Mouse (Mus musculus): ENCODE results near the gene Pip5kl1. TPM values are rescaled to one million over a fixed set of nuclear protein-coding genes. Genes with fewer than 3 reads are reported as not detected.
A peak's percentile ranks its signal among the peaks of the same experiment; 100 is the strongest.

Pip5kl1 gene
- total RNA-seq, 2 experiments from 2014 or later = 7.5 to 8.3 TPM

DNA sequence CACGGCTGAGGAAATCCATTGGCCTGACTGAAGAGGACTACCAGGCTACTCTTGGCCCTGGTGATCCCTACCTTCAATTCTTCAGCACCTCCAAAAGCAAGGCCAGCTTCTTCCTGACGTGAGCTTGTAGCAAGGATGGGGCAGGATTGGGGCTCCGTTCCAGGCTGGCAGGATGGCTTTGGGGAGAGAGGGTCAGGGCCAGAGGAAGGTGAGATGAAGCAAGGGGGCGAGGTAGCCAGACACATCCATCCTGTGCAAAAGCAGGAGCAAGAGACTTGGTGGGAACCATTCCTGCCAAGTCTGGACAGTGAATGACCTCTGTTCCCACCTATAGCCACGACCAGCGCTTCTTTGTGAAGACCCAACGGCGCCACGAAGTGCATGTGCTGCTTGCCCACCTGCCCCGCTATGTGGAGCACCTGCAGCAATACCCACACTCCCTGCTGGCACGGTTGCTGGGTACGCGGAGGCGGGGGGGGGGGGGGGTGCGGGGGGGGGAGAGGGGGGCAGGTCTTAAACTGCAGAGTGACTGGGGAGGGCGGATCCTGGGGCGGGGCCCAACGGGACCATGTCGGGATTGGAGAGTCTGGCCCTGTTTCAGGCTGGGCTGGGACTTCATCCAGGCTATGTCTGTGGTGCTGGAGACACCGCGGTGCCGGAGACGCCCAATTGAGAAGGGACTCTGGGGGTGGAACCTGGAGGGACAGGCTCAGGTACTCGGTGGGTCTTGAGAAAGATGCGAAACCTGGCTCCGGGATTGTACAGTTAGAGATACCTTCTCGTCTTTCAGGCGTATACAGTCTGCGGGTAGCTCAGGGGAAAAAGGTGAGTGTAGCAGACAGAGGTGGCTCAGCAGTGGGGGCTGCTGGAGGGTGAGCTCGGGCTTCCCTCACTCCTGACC lies 3.8 kb downstream of the Pip5kl1 start:
- DNase-seq (ENCODE audit: low spot score in 2 of 2) = peak in 1 of 2 experiments; percentile 58
- intact Hi-C loops (cut with DNase I) = no loop called here

DNA sequence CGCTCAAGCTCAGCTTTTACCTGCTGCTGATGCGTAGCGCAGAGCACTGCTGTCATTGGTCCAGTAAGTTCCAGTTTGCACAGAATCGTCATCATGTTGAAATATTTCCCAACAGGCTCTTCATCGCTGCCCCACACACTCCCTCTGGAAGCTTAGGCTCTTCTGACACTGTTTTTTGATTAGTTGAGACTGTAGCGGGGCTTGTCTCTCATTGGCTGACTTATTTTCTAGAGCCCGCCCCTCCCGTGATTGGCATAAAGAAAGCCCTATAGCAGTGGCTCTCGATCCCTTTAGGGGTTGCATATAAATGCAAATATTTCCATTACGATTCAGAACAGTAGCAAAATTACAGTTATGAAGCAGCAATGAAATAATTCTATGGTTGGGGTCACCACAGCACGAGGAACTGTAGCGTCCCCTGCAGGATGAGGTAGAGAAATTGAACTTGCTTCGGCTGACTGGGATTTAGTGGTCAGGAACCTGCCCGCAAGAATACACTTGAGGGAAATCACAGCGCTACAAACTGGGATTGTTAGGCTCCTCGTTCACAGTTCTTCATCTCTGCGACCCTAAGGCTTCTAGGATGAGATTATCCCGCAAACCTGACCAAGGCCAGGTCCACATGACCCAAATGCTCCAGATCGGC lies 7.0 kb downstream of the Pip5kl1 start:
- intact Hi-C loops (cut with DNase I) = loop anchor here (5.0 kb wide), 1 partner anchor 36 kb away; no protein-coding TSS in a partner anchor
- peak; percentile 79 to 91 for DNase-seq (ENCODE audit: low spot score in 2 of 2)

DNA sequence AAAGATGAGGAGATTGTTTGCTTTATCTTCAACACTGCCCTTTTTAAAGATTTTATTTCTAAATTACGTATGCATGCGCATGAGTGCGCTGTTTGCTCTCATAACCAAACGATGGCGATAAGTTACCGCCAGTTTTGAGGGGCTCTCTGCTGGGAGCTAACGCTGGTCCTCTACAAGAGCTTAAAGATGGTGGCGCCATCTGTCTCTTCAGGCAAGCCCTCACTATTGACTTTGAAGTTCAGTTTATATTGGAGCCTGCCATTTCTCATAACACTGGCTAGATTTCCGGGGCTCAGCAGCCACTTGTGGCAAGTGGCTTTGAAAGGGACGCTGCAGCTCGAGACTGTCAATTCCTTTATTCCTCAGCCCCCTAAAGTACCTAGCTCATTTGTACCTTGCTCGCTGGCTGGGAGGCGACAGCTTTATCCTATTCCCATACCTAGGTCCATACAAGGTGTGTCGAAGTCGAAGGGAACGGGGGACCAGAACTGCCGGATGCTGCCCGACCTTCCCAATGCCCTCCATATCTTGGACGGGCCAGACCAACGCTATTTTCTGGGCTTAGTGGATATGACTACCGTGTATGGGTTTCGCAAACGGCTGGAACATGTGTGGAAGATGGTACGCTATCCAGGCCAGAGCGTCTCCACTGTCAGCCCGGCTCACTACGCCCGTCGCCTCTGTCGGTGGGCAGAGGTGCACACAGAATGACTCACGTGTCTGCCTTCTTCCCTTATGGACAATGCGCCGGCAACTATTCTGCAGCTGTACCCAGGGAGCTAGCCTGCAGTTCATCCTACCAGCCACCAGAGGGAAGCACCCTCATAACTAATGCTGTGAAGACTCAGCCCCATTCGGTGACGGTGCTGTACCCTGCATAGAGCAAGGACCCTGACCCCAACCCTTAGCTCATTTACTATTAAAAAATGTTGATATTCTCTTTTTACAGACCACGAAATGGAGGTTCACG lies 8.5 kb downstream of the Pip5kl1 start:
- intact Hi-C loops (cut with DNase I) = loop anchor here (5.0 kb wide), 1 partner anchor 34 kb away; no protein-coding TSS in a partner anchor
- DNase-seq (ENCODE audit: low spot score in 2 of 2) = peak; percentile 89 to 96

DNA sequence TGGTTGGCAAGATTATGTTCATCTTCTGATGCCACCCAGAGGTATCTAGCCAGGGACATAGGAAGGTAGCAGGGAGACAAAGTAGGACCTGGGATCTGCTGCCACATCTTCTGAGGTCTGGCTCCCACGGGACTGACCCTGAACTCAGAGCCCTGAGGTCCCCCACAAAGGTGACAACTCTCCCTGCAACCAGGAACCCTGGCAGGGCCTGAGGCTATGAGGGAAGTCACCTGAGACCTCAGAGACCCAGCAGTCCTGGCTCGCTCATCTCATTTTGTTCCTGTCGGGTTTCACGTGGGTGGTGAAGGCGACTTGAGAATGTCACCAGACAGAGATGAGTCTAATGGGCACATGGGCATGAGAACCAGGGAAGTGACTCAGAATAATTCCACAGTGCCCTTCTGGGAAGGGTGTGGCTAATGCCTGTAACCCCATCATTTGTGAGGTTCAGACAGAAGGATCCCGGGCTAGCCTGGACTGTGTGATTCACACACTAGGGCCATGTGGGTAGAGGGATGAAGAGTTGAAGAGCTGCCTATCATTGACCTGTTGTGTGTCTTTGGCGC lies 10.6 kb downstream of the Pip5kl1 start:
- DNase-seq (ENCODE audit: low spot score in 2 of 2) = no peak
- intact Hi-C loops (cut with DNase I) = no loop called here

DNA sequence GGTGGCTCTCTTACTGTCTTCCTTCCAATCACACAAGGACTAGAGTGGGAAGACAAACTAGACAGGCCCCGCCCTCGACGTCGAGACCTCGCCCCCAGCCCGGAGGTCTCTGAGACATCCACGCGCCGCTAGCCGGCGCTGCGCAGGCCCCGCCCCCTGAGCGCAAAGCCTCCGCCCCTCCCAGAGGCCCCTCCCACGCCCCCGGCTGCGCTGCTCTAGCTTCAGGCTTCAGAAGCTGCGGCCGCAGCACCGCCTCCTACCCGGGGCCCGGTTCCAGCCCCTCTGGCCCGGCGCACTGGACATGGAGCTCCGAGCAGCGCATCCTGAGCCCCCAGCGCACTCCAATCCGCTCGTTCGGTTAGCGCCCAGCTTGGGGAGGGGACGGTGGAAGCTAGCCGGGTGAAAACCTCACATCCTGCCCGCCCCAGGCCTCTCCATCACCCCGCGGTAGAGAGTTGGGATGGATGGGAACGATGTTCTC lies 12.3 kb downstream of the Pip5kl1 start, which contains the start of gene St6galnac4:
TSS of gene St6galnac4 (plus strand) at position 225 of the 481 bp plus-strand sequence.
- intact Hi-C loops (cut with DNase I) = loop anchor here (2.0 kb wide), 1 partner anchor 20 kb away; no protein-coding TSS in a partner anchor
- DNase-seq (ENCODE audit: low spot score in 2 of 2) = peak; percentile 87 to 94

DNA sequence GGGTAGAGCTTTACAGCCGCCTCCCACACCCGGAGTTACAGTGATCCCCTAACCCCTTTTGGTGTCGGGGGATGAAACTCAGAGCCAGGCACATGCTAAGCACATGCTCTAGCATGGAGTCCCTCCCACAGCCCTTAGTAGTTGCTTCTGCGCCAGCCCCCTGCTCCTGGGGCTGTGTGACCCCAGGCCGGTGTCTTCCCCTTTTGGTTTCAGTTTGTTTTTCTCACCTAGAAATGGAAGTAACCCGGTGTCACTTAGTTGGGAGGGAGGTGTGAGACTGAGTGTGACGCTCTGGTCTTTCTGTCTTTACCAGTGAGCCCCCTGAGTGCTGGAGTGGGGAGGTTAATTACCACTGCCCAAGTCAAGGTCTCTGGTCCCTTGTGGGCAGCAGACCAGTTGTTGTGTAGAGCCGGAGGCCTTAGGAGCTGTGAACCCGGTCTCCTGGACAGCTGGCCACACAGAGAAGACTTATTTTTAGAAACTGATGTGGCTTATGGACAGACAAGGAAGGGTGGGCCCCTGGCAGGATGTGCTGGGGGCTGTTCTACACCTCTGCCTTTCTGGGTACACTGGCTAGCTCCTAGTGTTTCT lies 13.2 kb downstream of the Pip5kl1 start:
- no peak for DNase-seq (ENCODE audit: low spot score in 2 of 2)
- intact Hi-C loops (cut with DNase I) = loop anchor here (2.0 kb wide), 1 partner anchor 19 kb away; no protein-coding TSS in a partner anchor

DNA sequence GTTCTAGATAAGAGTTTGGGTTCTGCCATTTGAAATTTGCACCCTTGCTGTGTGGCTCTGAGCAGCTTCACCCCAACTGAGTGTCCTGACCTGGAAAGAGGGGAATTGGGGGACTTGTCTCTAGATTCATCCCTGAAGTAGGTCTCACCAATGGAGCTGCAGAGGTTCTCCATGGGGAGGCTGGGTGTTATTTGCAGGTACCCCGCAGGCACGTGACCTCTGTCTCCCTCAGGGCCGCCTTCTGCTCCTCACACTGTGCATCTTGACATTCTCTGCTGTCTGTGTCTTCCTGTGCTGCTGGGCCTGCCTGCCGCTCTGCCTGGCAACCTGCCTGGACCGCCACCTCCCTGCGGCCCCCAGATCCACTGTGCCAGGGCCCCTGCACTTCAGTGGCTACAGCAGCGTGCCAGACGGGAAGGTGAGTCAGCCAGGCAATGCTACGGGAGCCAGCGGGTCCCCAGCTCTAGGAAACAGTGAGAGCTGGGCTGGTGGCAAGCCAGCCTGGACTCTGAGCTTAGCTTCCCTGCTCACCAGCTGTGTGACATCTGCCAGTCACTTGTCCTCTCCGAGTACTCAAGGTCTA lies 14.7 kb downstream of the Pip5kl1 start:
- DNase-seq (ENCODE audit: low spot score in 2 of 2) = peak in 1 of 2 experiments; percentile 75
- intact Hi-C loops (cut with DNase I) = no loop called here

DNA sequence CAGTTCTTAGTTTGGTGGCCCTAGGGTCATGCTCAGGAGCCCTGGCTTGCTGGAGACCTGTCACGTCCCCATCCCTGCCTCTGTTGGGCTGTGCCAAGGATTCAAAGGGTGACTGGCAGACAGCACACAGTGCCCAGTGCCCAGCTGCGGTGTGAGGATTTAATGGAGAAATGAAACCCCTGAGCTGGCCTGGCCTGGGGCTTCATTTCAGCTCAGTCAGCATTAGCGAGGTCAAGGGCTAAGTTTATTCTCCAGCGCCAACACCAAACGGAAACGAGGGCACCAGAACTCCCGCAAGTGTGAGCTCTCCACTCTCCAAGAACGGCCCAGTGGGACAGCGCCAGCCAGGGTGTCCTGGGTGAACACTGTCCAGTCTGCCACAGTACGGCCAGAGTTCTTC lies 15.6 kb downstream of the Pip5kl1 start:
- no peak for DNase-seq (ENCODE audit: low spot score in 2 of 2)
- intact Hi-C loops (cut with DNase I) = no loop called here

DNA sequence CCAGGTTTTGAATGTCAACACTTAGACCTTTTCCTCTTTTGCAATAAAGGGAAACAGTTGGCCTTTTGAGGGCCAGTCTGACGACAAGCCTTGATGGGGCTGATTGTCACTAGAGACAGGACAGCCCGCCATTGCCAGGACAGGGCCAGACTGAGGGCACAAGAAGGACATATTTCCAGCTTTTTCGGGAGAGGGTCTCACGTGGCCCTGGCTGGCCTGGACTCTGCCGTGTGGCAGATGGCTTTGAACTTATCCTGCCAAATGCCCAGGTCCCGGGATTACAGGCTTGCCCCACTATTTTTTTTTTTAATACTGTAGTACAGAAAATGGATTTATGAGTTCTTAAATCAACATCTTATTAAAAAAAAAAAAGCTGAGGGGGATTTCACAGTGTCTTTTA lies 16.7 kb downstream of the Pip5kl1 start:
- no peak for DNase-seq (ENCODE audit: low spot score in 2 of 2)
- intact Hi-C loops (cut with DNase I) = no loop called here

DNA sequence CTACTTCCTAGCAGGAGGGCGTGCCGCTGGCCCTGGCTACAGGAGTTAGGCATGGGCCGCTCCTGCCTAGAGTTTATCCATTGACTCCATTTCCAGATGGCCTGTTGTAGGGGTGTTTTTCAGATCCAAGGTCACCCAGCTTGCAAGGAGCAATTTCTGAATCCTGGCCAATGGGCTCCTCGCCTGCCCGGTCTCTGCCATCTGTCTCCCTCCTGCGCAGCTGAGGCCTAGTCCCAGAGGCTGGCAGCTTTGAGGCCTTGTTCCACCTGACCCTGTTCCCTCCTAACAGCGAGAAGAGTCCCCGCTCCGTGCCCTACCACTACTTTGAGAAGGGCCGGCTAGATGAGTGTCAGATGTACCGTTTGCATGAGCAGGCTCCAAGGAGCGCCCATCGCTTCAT lies 22.1 kb downstream of the Pip5kl1 start:
- intact Hi-C loops (cut with DNase I) = no loop called here
- no peak for DNase-seq (ENCODE audit: low spot score in 2 of 2)

DNA sequence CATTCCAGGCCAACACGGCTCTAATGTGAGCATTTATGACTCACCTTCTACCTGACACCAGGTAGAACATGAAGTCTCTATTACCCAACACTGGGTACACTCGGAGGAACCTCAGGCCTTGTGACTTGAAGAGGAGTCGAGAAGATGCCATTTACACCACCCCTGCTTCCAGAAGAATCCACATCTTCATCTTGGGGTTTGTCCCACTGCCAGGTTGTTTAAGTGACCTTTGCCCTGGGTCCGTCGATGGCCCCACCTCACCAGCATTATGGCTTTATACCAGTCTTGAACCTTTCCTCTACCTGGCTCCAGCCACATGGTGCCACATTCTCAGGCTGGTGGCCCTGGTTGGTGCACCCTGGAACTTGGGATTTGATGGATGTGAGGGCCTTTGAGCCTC lies 22.7 kb downstream of the Pip5kl1 start:
- DNase-seq (ENCODE audit: low spot score in 2 of 2) = no peak
- intact Hi-C loops (cut with DNase I) = no loop called here

DNA sequence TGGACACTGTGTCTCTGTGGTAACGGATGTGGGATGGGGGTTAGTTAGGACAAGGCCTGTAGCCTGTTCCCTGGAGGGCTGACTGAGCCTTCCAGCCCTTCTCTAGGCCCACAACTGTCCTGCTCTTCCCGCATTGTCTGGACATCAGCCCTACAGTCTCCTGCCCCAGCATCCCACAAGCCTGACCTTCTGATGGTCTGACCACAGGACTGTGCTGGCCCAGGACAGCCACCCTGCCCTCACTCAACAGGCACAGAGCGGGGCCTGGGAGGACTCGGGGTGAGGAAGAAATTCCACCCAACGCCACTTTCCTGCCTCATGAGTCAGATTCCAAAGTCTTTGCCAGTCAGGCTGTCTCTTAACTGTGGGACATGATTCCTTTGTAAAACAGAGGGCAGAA lies 23.1 kb downstream of the Pip5kl1 start:
- intact Hi-C loops (cut with DNase I) = no loop called here
- DNase-seq (ENCODE audit: low spot score in 2 of 2) = no peak

DNA sequence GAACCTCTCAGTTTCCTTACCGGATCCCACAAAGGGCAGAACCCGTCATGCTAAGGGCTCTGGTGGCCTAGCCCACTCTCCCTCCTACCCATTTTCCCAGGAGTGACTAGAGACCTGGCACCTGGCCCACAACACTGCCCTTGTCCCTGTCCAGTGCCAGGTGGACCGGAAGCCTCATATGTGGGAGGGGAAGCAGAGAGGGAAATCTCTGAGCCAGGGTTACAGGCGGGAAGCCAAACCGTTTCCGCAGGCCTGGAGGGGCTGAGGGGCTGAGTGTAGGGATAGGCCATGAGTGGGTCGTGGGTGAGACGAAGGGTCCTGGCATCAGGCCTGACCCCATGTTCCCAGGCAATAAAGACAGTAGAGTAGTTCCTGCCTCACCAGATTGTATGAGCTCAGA lies 23.9 kb downstream of the Pip5kl1 start:
- DNase-seq (ENCODE audit: low spot score in 2 of 2) = no peak
- intact Hi-C loops (cut with DNase I) = no loop called here

DNA sequence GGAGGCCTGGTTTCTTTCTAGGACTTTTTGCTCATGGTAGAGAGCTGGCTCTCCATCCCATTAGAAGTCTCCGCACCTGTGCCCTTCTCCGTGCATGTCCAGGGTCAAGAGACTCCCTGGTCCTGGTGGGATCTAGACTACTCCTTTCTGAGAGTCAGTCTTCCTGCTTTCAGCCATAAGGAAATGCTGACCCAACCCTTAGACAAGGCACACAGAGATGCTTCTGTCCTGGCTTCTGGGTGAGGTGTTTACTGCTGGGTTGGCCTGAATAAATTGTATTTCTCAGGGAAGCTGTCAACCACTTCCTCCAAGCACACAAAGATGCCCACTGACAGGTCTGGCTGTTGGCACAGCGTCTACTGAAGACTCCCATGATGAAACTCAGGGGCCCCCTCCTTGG lies 24.8 kb downstream of the Pip5kl1 start, which contains the start of gene St6galnac6:
TSS of gene St6galnac6 (plus strand) at position 301 of the 400 bp plus-strand sequence.
- DNase-seq (ENCODE audit: low spot score in 2 of 2) = no peak
- intact Hi-C loops (cut with DNase I) = no loop called here

DNA sequence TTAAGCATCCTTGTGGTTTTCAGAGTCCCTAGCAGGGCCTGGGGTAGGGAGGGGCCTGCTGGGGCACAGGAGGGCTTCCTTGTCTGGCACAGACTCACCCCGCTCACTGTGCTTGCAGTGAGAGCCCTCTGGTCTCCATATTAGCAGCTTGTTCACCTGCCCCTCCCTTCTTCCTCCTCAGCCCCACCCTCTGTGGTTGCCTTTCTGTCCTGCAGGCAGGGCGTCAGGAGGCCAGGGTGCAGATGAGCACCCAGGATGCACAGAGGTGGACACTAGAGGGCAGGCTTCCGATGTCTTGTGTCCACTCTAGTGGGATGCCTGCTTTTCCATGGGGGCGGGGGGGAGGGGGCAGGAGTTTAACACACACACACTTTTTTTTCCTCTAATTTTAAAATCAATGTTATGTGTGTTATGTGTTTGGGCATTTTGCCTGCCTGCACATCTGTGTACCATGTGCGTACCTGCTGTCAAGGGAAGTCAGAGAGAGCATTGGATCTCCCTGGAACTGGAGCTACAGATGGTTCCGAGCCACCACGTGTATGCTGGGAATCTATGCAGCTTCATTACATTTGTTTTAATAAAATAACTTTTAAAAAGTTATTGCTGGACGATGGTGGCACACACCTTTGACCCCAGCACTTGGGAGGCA lies 26.9 kb downstream of the Pip5kl1 start:
- DNase-seq (ENCODE audit: low spot score in 2 of 2) = no peak
- intact Hi-C loops (cut with DNase I) = no loop called here

DNA sequence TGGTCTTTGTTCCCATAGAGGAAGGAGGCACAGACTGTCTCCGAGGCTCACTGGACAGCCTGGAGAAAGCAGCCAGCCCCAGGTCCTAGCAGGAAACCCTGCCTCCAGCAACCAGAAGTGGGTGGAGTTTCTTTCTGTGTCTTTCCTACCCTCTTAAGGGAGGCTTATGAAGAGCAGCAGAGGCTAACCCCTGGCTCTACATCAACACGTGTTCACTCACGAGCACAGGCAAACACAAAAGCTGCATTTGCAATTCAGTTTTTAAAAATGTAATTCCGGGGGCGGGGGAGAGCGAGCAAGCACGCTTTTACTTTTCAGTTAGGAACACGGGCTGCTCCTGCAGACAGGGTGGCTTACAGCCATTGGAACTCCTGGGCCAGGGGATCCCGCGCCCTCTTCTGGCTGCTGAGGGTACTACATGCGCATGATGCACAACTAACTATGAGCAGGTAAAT lies 28.0 kb downstream of the Pip5kl1 start:
- peak; percentile 85 to 93 for DNase-seq (ENCODE audit: low spot score in 2 of 2)
- intact Hi-C loops (cut with DNase I) = no loop called here

DNA sequence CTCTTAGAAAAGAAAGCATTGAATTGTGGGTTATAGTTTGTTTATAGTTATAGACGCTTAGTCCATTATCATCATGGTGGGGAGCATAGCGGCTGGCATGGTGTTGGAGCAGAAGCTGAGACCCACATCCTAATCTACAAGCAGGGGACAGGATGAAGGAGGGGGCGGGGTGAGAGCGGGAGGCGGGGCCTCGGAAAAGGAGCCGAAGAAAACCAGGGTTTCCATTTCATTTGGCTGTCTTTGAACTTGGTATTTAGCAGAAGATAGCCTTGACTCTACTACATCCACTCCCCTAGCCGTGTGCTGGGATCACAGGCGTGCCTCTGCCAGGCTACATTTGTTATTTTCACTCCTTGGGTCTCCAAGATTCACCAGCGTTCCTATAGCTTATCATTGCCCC lies 30.0 kb downstream of the Pip5kl1 start:
- intact Hi-C loops (cut with DNase I) = no loop called here
- DNase-seq (ENCODE audit: low spot score in 2 of 2) = no peak
